Mouse (Mus musculus) C2C12 (cell line): ENCODE results near the gene Btbd11.

ENCODE experiments used
- CTCF ChIP-seq: IDR thresholded peaks from one replicate; pipeline ENCODE4 v1.5.1; 2011; ENCODE audit not compliant: control insufficient read depth, insufficient read depth, insufficient read length
- FOSL1 ChIP-seq: IDR thresholded peaks from one replicate; pipeline ENCODE4 v1.8.0; 2011; ENCODE audit warnings: mild to moderate bottlenecking, low read length; ENCODE audit not compliant: poor library complexity, insufficient read depth, severe bottlenecking
- USF1 ChIP-seq: IDR thresholded peaks from one replicate; pipeline ENCODE4 v1.6.1; 2011; ENCODE audit warnings: low read depth, mild to moderate bottlenecking, control low read depth, moderate library complexity

GRCm38 (mm10) chr10:85496981-85497380, 110.4 kb downstream of the Btbd11 start:
- TF ChIP-seq CTCF (no peak), USF1 (no peak), FOSL1 (no peak)
